Mouse (Mus musculus) kidney, postnatal 0 days (tissue): ENCODE measurements around the gene Il4ra. TPM values are rescaled to one million over a fixed set of nuclear protein-coding genes. Genes with fewer than 3 reads are reported as not detected.

Source experiments
- ATAC-seq: fragments of 200-750 bp; cut with Nextera tagmentation; replicated peaks from 2 replicates; pipeline ENCODE4 v1.8.0; 2017; ENCODE audit warnings: low read depth, moderate number of reproducible peaks, moderate TSS enrichment, moderate library complexity; ENCODE audit not compliant: low FRiP score
- DNase-seq: peaks from one replicate; pipeline ENCODE4 v3.0.0-alpha.2; 2016; ENCODE audit warnings: low spot score
- H3K27ac ChIP-seq: fragments of 300-500 bp; sonication (generic); 2 replicates; pipeline ENCODE4 v1.5.1; 2014; ENCODE audit warnings: mild to moderate bottlenecking
- H3K27me3 ChIP-seq: fragments of 300-500 bp; sonication (generic); 2 replicates; pipeline ENCODE4 v1.6.1; 2014; ENCODE audit warnings: low read length, mixed read lengths; ENCODE audit not compliant: insufficient read depth
- H3K36me3 ChIP-seq: fragments of 300-500 bp; sonication (generic); 2 replicates; pipeline ENCODE4 v1.6.1; 2014; ENCODE audit warnings: low read length, mixed read lengths; ENCODE audit not compliant: insufficient read depth
- H3K4me1 ChIP-seq: fragments of 300-500 bp; sonication (generic); replicated peaks from 2 replicates; pipeline ENCODE4 v1.6.1; 2014; ENCODE audit warnings: antibody characterized with exemption, low read length, mixed read lengths; ENCODE audit not compliant: insufficient read depth
- H3K4me2 ChIP-seq: fragments of 300-500 bp; sonication (generic); 2 replicates; pipeline ENCODE4 v1.6.1; 2014; ENCODE audit warnings: mild to moderate bottlenecking, low read length, moderate library complexity, mixed read lengths
- H3K4me3 ChIP-seq: fragments of 300-500 bp; sonication (generic); replicated peaks from 2 replicates; pipeline ENCODE4 v1.5.1; 2014; ENCODE audit warnings: low read depth, low read length
- H3K9ac ChIP-seq: fragments of 300-500 bp; sonication (generic); 2 replicates; pipeline ENCODE4 v1.6.1; 2014; ENCODE audit warnings: low read depth, low read length
- H3K9me3 ChIP-seq: fragments of 300-500 bp; sonication (generic); replicated peaks from 2 replicates; pipeline ENCODE4 v1.6.1; 2016; ENCODE audit warnings: low read length, inconsistent platforms, mixed read lengths
- CTCF ChIP-seq: IDR thresholded peaks from 2 replicates; pipeline ENCODE4 v1.5.1; 2016; ENCODE audit warnings: antibody characterized with exemption, low read depth, mild to moderate bottlenecking, moderate library complexity
- WGBS: fragments of 180-500 bp; shearing (Covaris S2); extraction: QIAGEN DNeasy Blood & Tissue Kit; methylation state at CpG from one replicate; pipeline ENCODE4 v1.1.7; 2014; 5-methylcytosine and 5-hydroxymethylcytosine counted together
- polyA plus RNA-seq: library from polyadenylated mRNA; unstranded; fragments of >200 nt; fragmentation: Nextera tagmentation; extraction: Ambion mirVana; gene quantifications from 2 replicates; pipeline ENCODE4 v1.2.1, GENCODE M21; 2015

The Il4ra gene
- polyA plus RNA-seq: 9.8 and 10.0 TPM in 2 replicates

DNA sequence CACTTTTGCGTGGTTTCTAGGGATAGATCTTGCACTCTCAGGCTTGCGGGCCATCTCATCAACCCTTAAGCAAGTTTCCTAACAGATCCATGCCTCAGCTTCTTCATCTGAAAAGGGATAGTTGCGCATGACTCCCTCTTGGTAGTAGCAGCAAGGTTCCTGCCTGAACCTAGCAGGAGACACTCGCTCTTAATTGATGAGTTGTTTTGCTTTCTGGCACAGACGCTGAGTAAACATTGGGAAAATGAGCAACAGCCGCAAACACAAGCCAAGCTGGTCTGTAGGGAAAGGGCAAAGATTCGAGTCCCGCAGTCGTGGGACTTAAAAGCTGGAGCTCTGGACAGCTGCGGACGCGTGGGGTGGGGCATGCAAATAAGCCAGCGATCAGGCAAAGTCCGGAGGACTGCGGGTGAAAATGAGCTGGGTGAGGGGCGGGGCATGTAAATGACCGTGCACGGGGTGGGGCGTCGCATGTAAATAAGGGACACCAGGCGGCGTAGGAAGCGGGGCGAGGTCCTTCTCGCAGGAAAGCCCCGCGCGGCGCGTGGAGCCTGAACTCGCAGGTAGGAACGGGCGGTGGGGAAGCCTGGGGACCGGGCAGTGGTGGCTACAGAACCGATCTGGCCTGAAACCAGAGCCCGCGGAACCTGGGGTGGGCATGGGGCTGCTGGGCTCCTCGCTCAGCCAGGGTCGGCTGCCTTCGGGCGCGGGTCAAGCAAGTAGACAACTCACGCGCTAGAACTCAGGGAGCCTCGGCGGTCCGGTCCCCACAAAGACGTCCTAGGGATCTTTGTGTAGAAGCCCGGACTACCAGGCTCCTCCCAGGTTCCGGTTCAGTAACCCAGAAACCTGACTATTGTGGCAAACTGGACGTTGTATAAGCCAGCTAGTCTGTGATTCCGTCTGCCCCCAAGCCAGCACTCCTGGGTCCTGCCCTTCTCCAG, at the start of gene Il4ra:
Il4ra (plus strand) TSS at position 355 of the 944 bp plus-strand sequence.
- 2% methylated on average over 52 of the region's 52 CpGs for WGBS
- Histone ChIP-seq H3K4me3 (peak within 1 kb of the TSS; percentile 75), H3K4me2 (peak within 1 kb of the TSS; percentile 82), H3K9me3 (no peaks in the 10 kb centered on the region), H3K9ac (peak within 1 kb of the TSS; percentile 78), H3K36me3 (no peaks in the 10 kb centered on the region), H3K27ac (peak within 1 kb of the TSS; percentile 84), H3K4me1 (peaks cover 11% of the 10 kb centered on the region; the same call in 1 of the 2 replicates), H3K27me3 (no peaks in the 10 kb centered on the region)
- peak; percentile 42; the same call in 1 of the 2 replicates for TF ChIP-seq CTCF
- ATAC-seq (peak; percentile 93), DNase-seq (peak; percentile 97)

DNA sequence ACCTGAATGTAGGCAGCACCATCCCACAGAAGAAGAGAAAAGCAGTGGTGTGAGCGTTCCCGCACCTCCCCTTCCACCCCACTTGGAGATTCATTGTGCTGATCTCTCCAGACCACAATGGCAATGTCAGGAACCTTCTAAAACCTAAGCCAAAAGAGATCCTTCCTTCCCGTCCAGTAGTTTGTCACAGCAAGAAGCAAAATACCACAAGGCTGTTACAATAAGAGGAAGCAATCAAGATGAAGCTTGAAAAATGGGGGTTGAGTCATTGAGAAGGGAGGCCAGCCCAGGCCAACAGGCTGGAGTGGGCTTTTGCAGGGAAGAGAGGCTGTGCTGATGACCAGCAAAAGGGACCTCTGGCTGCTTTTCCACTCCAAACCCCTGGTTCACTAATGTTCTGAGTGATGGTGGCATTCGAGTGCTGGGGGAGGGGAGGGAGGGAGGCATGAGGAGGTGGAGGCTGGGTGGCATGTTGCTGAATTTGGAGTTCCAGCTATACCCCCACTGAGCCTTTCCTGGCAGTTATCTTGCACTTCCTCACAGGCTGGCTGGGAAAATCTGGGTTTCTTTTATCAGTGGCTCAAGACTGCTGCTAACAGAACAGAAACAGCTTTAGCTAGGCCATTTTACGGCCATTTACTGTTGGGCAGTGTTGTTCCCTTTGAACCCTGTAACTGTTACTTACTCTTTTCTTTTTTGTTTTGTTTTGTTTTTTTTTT, 48.4 kb upstream of the Il4ra start:
- ATAC-seq (no peak), DNase-seq (peak; percentile 28)
- TF ChIP-seq CTCF: no peak
- H3K27me3 ChIP-seq: no peaks in the 10 kb centered on the region
- H3K4me3 ChIP-seq: no peak overlapping the region
- no peaks in the 10 kb centered on the region for H3K36me3 ChIP-seq
- H3K4me1 ChIP-seq: no peaks in the 10 kb centered on the region
- H3K4me2 ChIP-seq: no peak overlapping the region
- no peaks in the 10 kb centered on the region for H3K9me3 ChIP-seq
- H3K9ac ChIP-seq: no peak overlapping the region
- no peak overlapping the region for H3K27ac ChIP-seq
- WGBS: 73% methylated on average over 5 of the region's 5 CpGs

DNA sequence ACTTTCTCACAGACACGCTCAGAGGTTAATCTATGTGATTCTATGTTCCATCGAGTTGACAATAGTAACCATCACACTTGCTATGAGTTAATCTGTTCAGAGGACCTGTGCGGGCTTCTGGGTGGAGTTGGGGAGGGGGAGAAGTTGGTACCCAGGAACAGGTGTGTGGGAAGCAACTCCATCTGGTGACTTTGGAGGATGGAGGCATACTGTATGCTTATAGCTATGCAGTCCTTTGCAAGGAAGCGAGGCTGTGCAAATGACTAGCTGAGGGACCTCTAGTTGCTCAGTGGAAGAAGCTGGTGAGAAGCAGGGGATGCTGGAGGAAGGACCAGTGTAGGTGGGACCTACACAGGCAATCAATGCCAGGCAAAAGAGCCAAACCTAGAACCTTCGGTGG, 47.3 kb upstream of the Il4ra start:
- DNase-seq: no peak
- Histone ChIP-seq H3K9ac (no peak overlapping the region), H3K4me2 (no peak overlapping the region), H3K36me3 (no peaks in the 10 kb centered on the region), H3K9me3 (no peaks in the 10 kb centered on the region), H3K27ac (no peak overlapping the region), H3K4me1 (no peaks in the 10 kb centered on the region), H3K4me3 (no peak overlapping the region), H3K27me3 (no peaks in the 10 kb centered on the region)
- TF ChIP-seq CTCF: no peak
- WGBS: 93% methylated on average over 5 of the region's 5 CpGs
- no peak for ATAC-seq

DNA sequence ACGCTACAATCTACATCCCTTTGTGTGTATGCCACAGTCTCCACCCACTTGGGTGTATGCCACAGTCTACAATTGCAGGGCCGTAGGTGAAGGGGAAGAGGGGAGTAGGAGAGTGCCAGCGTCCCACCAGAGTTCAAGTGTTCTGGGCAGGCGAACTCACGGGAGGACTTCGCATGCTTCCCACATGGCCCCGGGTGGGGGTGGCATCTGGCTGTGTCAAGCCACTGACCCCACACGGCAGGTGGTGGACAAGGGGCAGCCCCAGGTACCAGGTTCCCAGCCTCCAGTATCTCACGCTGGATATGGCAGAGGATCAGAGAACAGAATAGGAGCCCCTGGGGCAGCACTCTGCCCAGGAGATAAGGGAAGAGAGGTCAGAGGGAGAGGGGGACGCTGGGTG, 46.4 kb upstream of the Il4ra start:
- ATAC-seq (no peak), DNase-seq (no peak)
- Histone ChIP-seq H3K27me3 (no peaks in the 10 kb centered on the region), H3K27ac (no peak overlapping the region), H3K9me3 (no peaks in the 10 kb centered on the region), H3K36me3 (no peaks in the 10 kb centered on the region), H3K4me1 (no peaks in the 10 kb centered on the region), H3K4me2 (no peak overlapping the region), H3K4me3 (no peak overlapping the region), H3K9ac (no peak overlapping the region)
- WGBS: 84% methylated on average over 10 of the region's 10 CpGs
- TF ChIP-seq CTCF: no peak

GRCm38 (mm10) chr7:125507279-125507678, 44.6 kb upstream of the Il4ra start:
- no peak for DNase-seq
- Histone ChIP-seq H3K4me3 (no peak overlapping the region), H3K4me1 (no peaks in the 10 kb centered on the region), H3K36me3 (no peaks in the 10 kb centered on the region), H3K9ac (no peak overlapping the region), H3K27ac (no peak overlapping the region), H3K9me3 (no peaks in the 10 kb centered on the region), H3K4me2 (no peak overlapping the region), H3K27me3 (no peaks in the 10 kb centered on the region)
- 85% methylated on average over 2 of the region's 2 CpGs for WGBS
- no peak for TF ChIP-seq CTCF
- no peak for ATAC-seq

GRCm38 (mm10) chr7:125511432-125511831, 40.5 kb upstream of the Il4ra start:
- DNase-seq (no peak), ATAC-seq (no peak)
- Histone ChIP-seq H3K4me1 (no peaks in the 10 kb centered on the region), H3K27ac (no peak overlapping the region), H3K27me3 (no peaks in the 10 kb centered on the region), H3K4me2 (no peak overlapping the region), H3K9me3 (no peaks in the 10 kb centered on the region), H3K9ac (no peak overlapping the region), H3K36me3 (no peaks in the 10 kb centered on the region), H3K4me3 (no peak overlapping the region)
- WGBS: 65% methylated on average over 5 of the region's 5 CpGs
- no peak for TF ChIP-seq CTCF
